Mouse (Mus musculus) CH12.LX (cell line): ENCODE measurements around the gene Plekhg3. TPM values are rescaled to one million over a fixed set of nuclear protein-coding genes. Genes with fewer than 3 reads are reported as not detected.

Experiments
- DNase-seq: peaks from one replicate; pipeline ENCODE4 v3.0.0-alpha.2; 2013; ENCODE audit errors: extremely low read depth
- H3K27ac ChIP-seq: 2 replicates; pipeline ENCODE4 v1.5.1; 2012; ENCODE audit warnings: low read depth, mild to moderate bottlenecking, control low read depth, moderate library complexity; ENCODE audit not compliant: insufficient read depth
- H3K27me3 ChIP-seq: replicated peaks from 2 replicates; pipeline ENCODE3; 2012; ENCODE audit warnings: inconsistent platforms
- H3K36me3 ChIP-seq, 2 experiments: replicated peaks in 1 of 2; 2 replicates each; pipeline versions ENCODE3 to v1.6.1; 2012; ENCODE audit warnings: inconsistent platforms in 1 of 2, low read length in 1 of 2, mild to moderate bottlenecking in 1 of 2, mixed read lengths in 1 of 2, moderate library complexity in 1 of 2; ENCODE audit not compliant: control insufficient read depth in 1 of 2, insufficient read depth in 1 of 2
- H3K4me1 ChIP-seq, 2 experiments: 2 replicates each; pipeline ENCODE4 v1.6.1; 2012; ENCODE audit warnings: inconsistent platforms in 1 of 2, moderate library complexity in 1 of 2; ENCODE audit not compliant: insufficient read depth in 2 of 2, control insufficient read depth in 1 of 2
- H3K4me2 ChIP-seq: 2 replicates; pipeline ENCODE4 v1.6.1; 2012; ENCODE audit warnings: low read depth, mild to moderate bottlenecking, control low read depth; ENCODE audit not compliant: poor library complexity, insufficient read depth, severe bottlenecking
- H3K4me3 ChIP-seq, 3 experiments: fragments of 150-350 bp in 1 of 3; sonication (generic) in 1 of 3; replicated peaks in 1 of 3; 2 replicates each; pipeline versions ENCODE3 to v1.5.1; 2011 to 2012; ENCODE audit warnings: low read depth in 2 of 3, low read length in 2 of 3, mild to moderate bottlenecking in 2 of 3, moderate library complexity in 2 of 3, control low read depth in 1 of 3, improper control_type of control experiment in 1 of 3, inconsistent platforms in 1 of 3, mixed read lengths in 1 of 3; ENCODE audit not compliant: poor library complexity in 1 of 3
- H3K79me2 ChIP-seq: replicated peaks from 2 replicates; pipeline ENCODE4 v1.6.1; 2012; ENCODE audit warnings: mild to moderate bottlenecking, moderate library complexity; ENCODE audit not compliant: control insufficient read depth, poor library complexity, insufficient read depth, severe bottlenecking; ENCODE audit errors: extremely low read depth
- H3K9ac ChIP-seq: 2 replicates; pipeline ENCODE4 v1.6.1; 2012; ENCODE audit warnings: low read depth, mild to moderate bottlenecking, control low read depth, moderate library complexity; ENCODE audit not compliant: insufficient read depth
- H3K9me3 ChIP-seq: replicated peaks from 2 replicates; pipeline ENCODE3; 2012; ENCODE audit warnings: low read length, inconsistent platforms, mixed read lengths
- CHD1 ChIP-seq: IDR thresholded peaks from 2 replicates; pipeline ENCODE4 v1.6.1; 2012; ENCODE audit warnings: low read depth, low read length, improper control_type of control experiment, inconsistent platforms
- ELF1 ChIP-seq: IDR thresholded peaks from 2 replicates; pipeline ENCODE4 v1.6.1; 2014; ENCODE audit warnings: low read depth, mild to moderate bottlenecking, inconsistent platforms, low read length, improper control_type of control experiment
- EP300 ChIP-seq: IDR thresholded peaks from 2 replicates; pipeline ENCODE4 v1.6.1; 2011; ENCODE audit warnings: low read length, improper control_type of control experiment
- ETS1 ChIP-seq: conservative IDR thresholded peaks from 2 replicates; pipeline ENCODE4 v1.6.1; 2012; ENCODE audit warnings: low read depth, mild to moderate bottlenecking, inconsistent platforms, low read length, improper control_type of control experiment, moderate library complexity
- GABPA ChIP-seq: IDR thresholded peaks from 2 replicates; pipeline ENCODE4 v1.6.1; 2012; ENCODE audit warnings: low read depth, low read length, improper control_type of control experiment, inconsistent platforms; ENCODE audit not compliant: insufficient replicate concordance
- IRF4 ChIP-seq: IDR thresholded peaks from 2 replicates; pipeline ENCODE4 v1.6.1; 2014; ENCODE audit warnings: low read depth, mild to moderate bottlenecking, inconsistent platforms, low read length, improper control_type of control experiment
- KAT2A ChIP-seq: IDR thresholded peaks from 2 replicates; pipeline ENCODE4 v1.6.1; 2012; ENCODE audit warnings: low read length, improper control_type of control experiment, inconsistent platforms; ENCODE audit not compliant: insufficient replicate concordance
- MAZ ChIP-seq: IDR thresholded peaks from 2 replicates; pipeline ENCODE4 v1.6.1; 2012; ENCODE audit warnings: low read depth, mild to moderate bottlenecking, inconsistent platforms, low read length, improper control_type of control experiment, moderate library complexity
- MXI1 ChIP-seq: IDR thresholded peaks from 2 replicates; pipeline ENCODE4 v1.6.1; 2011; ENCODE audit warnings: mild to moderate bottlenecking, low read depth, low read length, improper control_type of control experiment
- NRF1 ChIP-seq: IDR thresholded peaks from 2 replicates; pipeline ENCODE4 v1.6.1; 2014; ENCODE audit warnings: low read depth, mild to moderate bottlenecking, inconsistent platforms, low read length, improper control_type of control experiment, moderate library complexity
- PAX5 ChIP-seq: IDR thresholded peaks from 2 replicates; pipeline ENCODE4 v1.6.1; 2012; ENCODE audit warnings: low read length, inconsistent platforms, mixed read lengths
- SMC3 ChIP-seq: IDR thresholded peaks from 2 replicates; pipeline ENCODE4 v1.6.1; 2011; ENCODE audit warnings: low read depth, low read length, improper control_type of control experiment
- USF1 ChIP-seq: IDR thresholded peaks from 2 replicates; pipeline ENCODE4 v1.6.1; 2014; ENCODE audit warnings: low read depth, mild to moderate bottlenecking, inconsistent platforms, low read length, improper control_type of control experiment
- USF2 ChIP-seq: conservative IDR thresholded peaks from 2 replicates; pipeline ENCODE4 v1.6.1; 2011; ENCODE audit warnings: low read depth, low read length, improper control_type of control experiment
- ZKSCAN1 ChIP-seq: IDR thresholded peaks from 2 replicates; pipeline ENCODE4 v1.6.1; 2012; ENCODE audit warnings: low read depth, inconsistent platforms, low read length, improper control_type of control experiment, borderline replicate concordance
- ZMIZ1 ChIP-seq: IDR thresholded peaks from 2 replicates; pipeline ENCODE4 v1.6.1; 2012; ENCODE audit warnings: low read depth, mild to moderate bottlenecking, inconsistent platforms, low read length, improper control_type of control experiment
- ZNF384 ChIP-seq: IDR thresholded peaks from 2 replicates; pipeline ENCODE4 v1.6.1; 2012; ENCODE audit warnings: low read depth, low read length, improper control_type of control experiment, inconsistent platforms
- dilution Hi-C: fragments of 300-500 bp; cut with MboI; formaldehyde crosslinking; loops from 2 replicates; pipeline ENCODE4 v1.14.3; 2020; ENCODE audit warnings: low sequenced_read_pairs; ENCODE audit not compliant: extremely low pct_unique_long_range_greater_than_20kb, extremely low pct_ligation_motif_present
- in situ Hi-C: fragments of 300-500 bp; cut with MboI; formaldehyde crosslinking; loops from 3 replicates; pipeline ENCODE4 v1.14.3; 2019; ENCODE audit warnings: low sequenced_read_pairs, low pct_ligation_motif_present, low pct_unique_long_range_greater_than_20kb, mixed read lengths
- polyA plus RNA-seq: library from polyadenylated mRNA; unstranded; fragments of >175 nt; gene quantifications from 2 replicates; pipeline ENCODE4 v1.2.1, GENCODE M21; 2012; ENCODE audit warnings: low read depth; ENCODE audit not compliant: insufficient read length
- total RNA-seq, 2 experiments: library from RNA; depleted of rRNA; stranded (reverse); fragments of 300-350 nt in 1 of 2; fragments of >200 nt in 1 of 2; gene quantifications; 2 replicates each; pipeline ENCODE4 v1.2.3; 2012 to 2014

The Plekhg3 gene
- total and polyA plus RNA-seq, 3 experiments, result 0.04 to 6.1 (median 0.27) TPM

DNA sequence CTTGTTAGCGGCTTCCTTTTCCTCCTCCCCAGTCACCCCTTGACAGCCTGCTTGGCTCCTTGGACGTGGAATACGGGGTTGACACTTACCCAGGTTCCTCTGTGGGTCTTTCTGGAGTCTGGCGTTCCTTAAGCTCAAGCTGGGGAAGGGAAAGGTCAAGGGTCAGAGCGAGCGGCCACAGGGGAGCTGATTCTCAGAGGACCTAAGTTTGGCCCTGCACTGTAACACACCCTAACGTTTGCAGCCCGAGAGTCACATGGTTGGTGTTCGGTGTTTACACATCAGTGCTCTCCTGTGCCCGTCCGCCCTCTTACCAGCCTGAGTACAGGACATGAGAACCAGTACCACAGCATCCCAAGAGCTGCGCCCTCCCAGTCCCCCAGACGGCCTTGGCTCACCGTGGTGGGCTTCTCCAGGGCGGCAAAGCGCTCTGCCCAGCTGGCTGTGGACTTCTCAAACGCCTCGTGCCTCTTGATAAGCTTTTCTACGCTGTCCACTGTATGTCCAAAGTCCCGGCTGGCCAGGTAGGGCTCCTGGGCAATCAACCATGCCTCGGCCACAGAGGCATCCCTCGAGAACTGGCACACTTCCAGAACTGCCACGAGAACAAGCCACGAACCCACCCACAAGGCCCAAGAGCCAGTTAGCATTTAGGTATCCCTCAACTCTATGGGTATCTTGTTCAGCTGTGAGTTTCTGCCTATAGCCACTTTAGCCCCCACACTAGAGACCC, 67.7 kb downstream of the Plekhg3 start:
- Histone ChIP-seq H3K9me3 (no peaks in the 10 kb centered on the region), H3K9ac (no peak overlapping the region), H3K4me1 (peaks cover 12% of the 10 kb centered on the region in 2 experiments), H3K4me2 (no peak overlapping the region), H3K4me3 (no peak overlapping the region), H3K36me3 (no peaks in the 10 kb centered on the region), H3K27me3 (peaks cover 32% of the 10 kb centered on the region), H3K27ac (no peak overlapping the region), H3K79me2 (no peaks in the 10 kb centered on the region)
- DNase-seq, result no peak
- in situ Hi-C loops, result loop anchor here (10.0 kb wide), 1 partner anchor 234 kb away; the partner anchor contains the start of gene Zbtb25
- dilution Hi-C loops, result no loop called here
- TF ChIP-seq NRF1 (no peak), ZNF384 (no peak), ELF1 (no peak)

GRCm38 (mm10) chr12:76603779-76604178, 73.1 kb downstream of the Plekhg3 start:
- Histone ChIP-seq H3K4me3 (no peak overlapping the region), H3K9ac (no peak overlapping the region), H3K27ac (no peak overlapping the region), H3K4me1 (no peaks in the 10 kb centered on the region), H3K4me2 (no peak overlapping the region), H3K79me2 (no peaks in the 10 kb centered on the region), H3K9me3 (no peaks in the 10 kb centered on the region), H3K27me3 (peaks cover 34% of the 10 kb centered on the region), H3K36me3 (no peaks in the 10 kb centered on the region)
- in situ Hi-C loops, result no loop called here
- TF ChIP-seq GABPA (no peak), MXI1 (no peak), ZMIZ1 (no peak), USF1 (no peak), ETS1 (no peak), MAZ (no peak), ELF1 (no peak), KAT2A (no peak), NRF1 (no peak), SMC3 (no peak), USF2 (no peak), ZKSCAN1 (no peak), CHD1 (no peak), IRF4 (no peak), EP300 (no peak), PAX5 (no peak)
- DNase-seq, result no peak
- dilution Hi-C loops, result no loop called here
